Mouse (Mus musculus): ENCODE results near the gene Apol7a. TPM values are rescaled to one million over a fixed set of nuclear protein-coding genes. Genes with fewer than 3 reads are reported as not detected.

The Apol7a gene
- polyA plus RNA-seq, 2 experiments from 2014 or later: not detected

- no peak for ATAC-seq
Observed at GRCm38 (mm10) chr15:77344127-77345125, 54.5 kb downstream of the Apol7a start.

GRCm38 (mm10) chr15:77343527-77344091 is 55.3 kb downstream of the Apol7a start:
- no peak for ATAC-seq

- no peak for ATAC-seq
Observed at GRCm38 (mm10) chr15:77342962-77343526, 55.9 kb downstream of the Apol7a start.

GRCm38 (mm10) chr15:77342005-77342404 is 56.9 kb downstream of the Apol7a start:
- no peak for ATAC-seq

GRCm38 (mm10) chr15:77340581-77340980 is 58.3 kb downstream of the Apol7a start:
- ATAC-seq: no peak

GRCm38 (mm10) chr15:77338924-77339429 is 59.9 kb downstream of the Apol7a start:
- ATAC-seq: no peak

- ATAC-seq: no peak
Observed at GRCm38 (mm10) chr15:77338451-77338850, 60.5 kb downstream of the Apol7a start.

Other genes with a start within 250 kb of the Apol7a start
- not detected for gene Rbfox2, start 92.1 kb downstream of the Apol7a start, polyA plus RNA-seq (2017; shearing (Covaris generic))
- 10 to 100 TPM; 11.0 to 17.0 TPM for gene Apol9a, start 12.0 kb upstream of the Apol7a start, polyA plus RNA-seq (2017; shearing (Covaris generic))
- gene Apol7b, start 48.4 kb upstream of the Apol7a start, polyA plus RNA-seq (2017; shearing (Covaris generic)): under 1 TPM; 0.54 to 0.65 TPM
- under 1 TPM in 1 of 2 experiments, not detected in 1; 0.22 TPM for gene Apol10a, start 77.9 kb upstream of the Apol7a start, polyA plus RNA-seq (2017; shearing (Covaris generic))
- gene Apol11a, start 109.2 kb upstream of the Apol7a start, polyA plus RNA-seq (2017; shearing (Covaris generic)): not detected
- under 1 TPM in 1 of 2 experiments, not detected in 1; 0.59 TPM for gene Apol7c, start 134.2 kb upstream of the Apol7a start, polyA plus RNA-seq (2017; shearing (Covaris generic))
- not detected for gene 1700025B11Rik, start 162.8 kb upstream of the Apol7a start, polyA plus RNA-seq (2017; shearing (Covaris generic))
- gene Apol10b, start 197.0 kb upstream of the Apol7a start, polyA plus RNA-seq (2017; shearing (Covaris generic)): 10 to 100 TPM; 10.1 to 14.3 TPM
- not detected for gene Gm36245, start 200.1 kb upstream of the Apol7a start, polyA plus RNA-seq (2017; shearing (Covaris generic))
- gene Apol11b, start 244.2 kb upstream of the Apol7a start, polyA plus RNA-seq (2017; shearing (Covaris generic)): under 1 TPM; 0.27 to 0.49 TPM